Mouse (Mus musculus) 3134 (cell line): Measurements from ENCODE around the gene 2200002D01Rik.

Experiments
- DNase-seq: peaks from one replicate; pipeline ENCODE4 v3.0.0-alpha.2; 2011; ENCODE audit warnings: low spot score; ENCODE audit not compliant: insufficient read length; ENCODE audit errors: extremely low read depth

Gene 2200002D01Rik

DNA sequence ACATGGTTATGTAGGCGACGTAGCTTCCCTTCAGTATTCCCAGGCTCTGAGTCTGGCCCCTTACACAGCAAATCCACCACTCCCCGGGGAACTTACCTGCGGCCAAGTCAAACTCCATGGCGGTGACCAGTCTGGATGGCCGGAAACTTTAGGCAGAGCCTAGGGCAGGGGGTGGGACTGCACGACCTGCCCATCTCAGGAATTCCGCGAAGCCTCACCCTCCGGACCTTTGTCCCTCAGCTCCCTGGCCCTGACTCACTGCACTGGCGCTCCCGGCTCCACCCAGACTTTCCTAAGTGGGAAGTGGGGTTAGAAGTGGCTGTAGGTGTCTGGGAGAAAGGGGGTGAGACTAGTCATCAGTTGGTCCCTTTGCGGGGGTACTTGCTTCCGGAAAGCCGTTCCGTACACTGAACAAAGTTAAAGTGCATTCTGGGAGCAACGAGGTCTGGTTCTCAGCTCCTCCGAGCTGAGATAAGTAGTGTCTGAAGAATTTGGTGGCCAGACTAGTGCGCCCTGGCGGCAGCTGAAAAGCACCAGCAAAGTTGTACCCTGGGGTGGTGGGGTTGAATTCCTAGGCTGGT is at the start of gene 2200002D01Rik:
2200002D01Rik (minus strand) TSS at position 206 of the 581 bp plus-strand sequence.
- DNase-seq, result peak; percentile 88

DNA sequence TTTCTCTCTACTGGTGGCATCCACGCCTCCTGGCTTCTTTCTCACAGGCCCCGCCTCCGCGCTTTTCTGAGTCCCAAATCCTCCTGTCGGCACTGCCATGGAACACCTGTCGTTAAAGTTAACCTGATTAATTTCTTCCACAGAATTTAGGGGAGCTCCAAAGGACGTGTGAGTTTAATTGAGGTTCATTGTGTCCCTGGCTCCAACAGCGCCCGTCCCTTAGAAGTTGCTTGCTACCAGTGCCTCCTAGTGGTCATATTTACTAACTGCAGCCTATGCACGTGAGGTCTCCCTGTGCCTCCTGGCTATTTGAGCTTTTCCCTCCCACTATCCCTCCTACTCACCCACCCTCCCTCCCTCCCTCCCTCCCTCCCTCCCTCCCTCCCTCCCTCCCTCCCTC is 48.7 kb upstream of the 2200002D01Rik start:
- DNase-seq, result no peak

- DNase-seq, result no peak
Observed at GRCm38 (mm10) chr7:29295861-29296647, 47.8 kb upstream of the 2200002D01Rik start.

DNA sequence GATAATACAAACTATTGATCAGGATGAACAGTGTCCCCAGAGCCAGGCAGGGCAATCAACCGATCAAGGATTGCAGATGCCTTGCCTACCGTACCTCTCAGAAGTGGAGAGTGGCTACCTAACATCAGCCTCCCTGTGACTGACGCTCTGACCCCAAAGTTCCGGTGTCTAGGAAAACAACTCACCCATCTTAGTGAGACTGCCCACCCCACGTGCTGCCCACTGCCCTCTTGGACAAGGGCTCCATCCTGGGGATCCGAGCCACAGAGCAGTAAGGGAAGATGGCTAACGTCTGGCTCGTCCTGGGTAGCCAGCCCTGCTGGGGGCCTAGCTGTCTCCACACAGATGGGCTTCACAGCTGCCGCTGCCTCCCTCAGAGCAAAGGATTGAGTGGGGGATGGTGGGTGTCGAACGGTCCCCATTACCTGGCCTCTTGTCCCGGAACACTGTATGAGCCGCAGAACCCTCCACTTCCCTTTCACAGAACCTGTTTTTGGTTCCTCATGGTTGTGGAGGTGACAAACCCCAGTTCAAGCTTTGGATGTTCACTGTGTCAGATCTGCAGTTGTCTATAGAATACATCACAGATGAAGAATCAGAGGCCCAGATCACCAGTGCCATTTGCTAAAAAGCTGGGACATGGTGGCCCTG is 46.0 kb upstream of the 2200002D01Rik start:
- no peak for DNase-seq

GRCm38 (mm10) chr7:29293131-29294065 is 45.1 kb upstream of the 2200002D01Rik start:
- DNase-seq, result no peak

GRCm38 (mm10) chr7:29292458-29293098 is 44.3 kb upstream of the 2200002D01Rik start:
- DNase-seq, result no peak

GRCm38 (mm10) chr7:29291616-29292457 is 43.6 kb upstream of the 2200002D01Rik start:
- DNase-seq, result peak; percentile 72

GRCm38 (mm10) chr7:29290691-29291485 is 42.6 kb upstream of the 2200002D01Rik start:
- DNase-seq, result no peak

GRCm38 (mm10) chr7:29289856-29290255 is 41.6 kb upstream of the 2200002D01Rik start:
- no peak for DNase-seq

GRCm38 (mm10) chr7:29288942-29289638 is 40.8 kb upstream of the 2200002D01Rik start, which contains the start of gene Ppp1r14a:
Gene Ppp1r14a (plus strand): TSS chr7:29289308.
- DNase-seq, result no peak

DNA sequence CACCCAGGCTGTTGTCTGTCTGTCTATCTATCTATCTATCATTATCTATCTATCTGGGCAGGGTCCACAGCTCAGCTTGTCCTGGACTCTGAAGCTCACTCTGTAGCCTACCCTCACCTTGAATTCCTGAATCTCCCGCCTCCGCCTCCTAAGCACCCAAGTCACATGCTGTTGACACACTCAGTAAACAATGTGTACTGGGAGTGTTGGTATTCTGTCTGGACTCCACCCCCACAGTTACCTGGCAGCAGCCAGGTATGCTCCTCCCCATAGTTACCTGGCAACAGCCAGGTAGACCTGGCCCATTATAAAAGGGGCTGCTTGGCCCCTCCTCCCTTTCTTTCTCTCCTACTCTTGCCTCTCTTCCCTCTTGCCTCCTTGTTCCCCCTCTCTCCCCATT is 39.8 kb upstream of the 2200002D01Rik start:
- no peak for DNase-seq

- DNase-seq, result no peak
Observed at GRCm38 (mm10) chr7:29287481-29287880, 39.2 kb upstream of the 2200002D01Rik start.

- DNase-seq, result no peak
Observed at GRCm38 (mm10) chr7:29284523-29284922, 36.3 kb upstream of the 2200002D01Rik start.

- no peak for DNase-seq
Observed at GRCm38 (mm10) chr7:29283876-29284275, 35.6 kb upstream of the 2200002D01Rik start.

- DNase-seq, result no peak
Observed at GRCm38 (mm10) chr7:29282074-29282554, 33.8 kb upstream of the 2200002D01Rik start.

DNA sequence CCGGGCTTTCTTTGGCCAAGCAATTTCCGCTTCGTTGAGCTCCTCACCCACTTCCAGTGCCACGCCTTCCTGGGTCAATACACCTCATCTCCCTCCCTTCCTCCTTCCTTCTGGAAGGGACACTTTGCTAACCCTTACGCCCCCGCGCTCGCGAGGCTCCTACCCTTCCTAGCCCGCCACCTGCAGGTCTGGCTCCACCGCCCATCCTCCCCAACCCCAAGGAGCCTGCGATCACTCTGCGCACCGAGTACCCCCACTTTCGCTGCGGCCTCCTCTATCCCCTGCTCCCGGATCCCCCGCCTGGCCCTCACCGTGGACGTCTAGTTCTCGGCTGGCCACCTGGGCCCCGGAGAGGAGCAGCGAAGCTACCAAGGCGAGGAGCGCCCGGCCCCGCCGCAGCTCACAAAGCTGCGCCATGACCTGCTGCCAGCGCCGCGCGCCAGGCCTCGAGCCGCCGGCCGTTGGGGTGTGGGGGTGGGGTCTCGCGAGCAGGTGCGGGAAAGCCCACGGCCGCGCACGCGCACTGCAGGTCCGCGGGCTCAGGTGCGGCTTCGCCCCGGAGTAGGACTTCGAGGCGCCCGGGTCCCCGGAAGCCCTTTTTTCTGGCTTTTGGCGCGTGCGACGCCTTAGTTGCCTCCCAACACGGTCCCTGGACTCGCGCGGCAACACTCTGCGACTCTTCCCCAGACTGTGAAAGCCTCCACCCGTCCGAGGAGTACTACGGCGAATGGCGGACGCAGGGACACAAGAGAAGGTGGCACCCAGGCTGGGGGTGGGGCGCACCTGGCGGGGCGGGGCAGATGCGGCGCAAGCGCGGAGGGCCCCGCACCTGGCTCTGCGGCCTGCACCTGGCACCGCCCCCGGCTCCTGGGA is 33.2 kb upstream of the 2200002D01Rik start, which contains the start of gene Spint2:
Spint2 (minus strand) TSS at position 712 of the 873 bp plus-strand sequence.
- no peak for DNase-seq

GRCm38 (mm10) chr7:29280801-29281200 is 32.5 kb upstream of the 2200002D01Rik start:
- DNase-seq, result no peak
